Mouse (Mus musculus): ENCODE results near the gene Serpinf1. TPM values are rescaled to one million over a fixed set of nuclear protein-coding genes. Genes with fewer than 3 reads are reported as not detected.
A peak's percentile ranks its signal among the peaks of the same experiment; 100 is the strongest.

Serpinf1 gene
- polyA plus RNA-seq, 1 experiment from 2014 or later: 265 TPM

DNA sequence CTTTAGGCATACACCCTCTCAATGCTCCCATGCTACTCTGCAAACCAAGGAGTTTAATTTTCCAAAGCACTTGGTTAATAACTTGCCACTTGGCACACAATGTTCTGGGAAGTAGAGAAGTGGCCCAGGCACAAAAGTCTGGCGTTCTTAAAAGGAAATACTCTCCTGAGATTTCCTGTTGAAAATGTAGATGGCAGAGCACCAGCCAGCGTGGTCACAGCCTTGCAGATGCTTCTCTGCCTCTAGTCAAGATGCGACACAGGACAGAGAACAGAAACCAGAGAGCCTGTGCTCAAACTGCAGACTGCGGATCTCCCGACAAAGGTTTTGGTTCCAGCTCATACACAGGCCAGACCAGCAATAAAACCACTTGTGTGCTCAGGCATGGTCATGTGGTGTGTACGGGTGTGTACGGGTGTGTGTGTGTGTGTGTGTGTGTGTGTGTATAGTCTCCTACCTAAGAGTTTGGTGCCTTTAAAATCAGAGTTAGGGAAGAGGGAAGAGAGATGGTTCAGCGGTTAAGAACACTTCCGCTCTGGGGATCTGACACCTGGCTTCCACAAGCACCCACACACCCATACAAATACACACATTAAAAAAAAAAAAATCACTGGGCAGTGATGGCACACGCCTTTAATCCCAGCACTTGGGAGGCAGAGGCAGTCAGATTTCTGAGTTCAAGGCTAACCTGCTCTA is 32.7 kb upstream of the Serpinf1 start:
- H3K4me3 ChIP-seq (replicated peaks): peak overlapping the region; percentile 72
- peak overlapping the region; percentile 80; the same call in 1 of the 2 replicates for H3K9ac ChIP-seq
- H3K4me1 ChIP-seq (replicated peaks): peaks cover 96% of the 10 kb centered on the region
- H3K9me3 ChIP-seq (replicated peaks): no peaks in the 10 kb centered on the region
- peak overlapping the region; percentile 79 for H3K27ac ChIP-seq (replicated peaks)
- WGBS (ENCODE audit: insufficient replicate concordance): 70% methylated on average over 10 of the region's 10 CpGs
- peak overlapping the region; percentile 98 for H3K4me2 ChIP-seq
- no peaks in the 10 kb centered on the region for H3K27me3 ChIP-seq
- ATAC-seq (ENCODE audit: insufficient read depth): no peak
- H3K36me3 ChIP-seq (replicated peaks): peaks cover 21% of the 10 kb centered on the region

DNA sequence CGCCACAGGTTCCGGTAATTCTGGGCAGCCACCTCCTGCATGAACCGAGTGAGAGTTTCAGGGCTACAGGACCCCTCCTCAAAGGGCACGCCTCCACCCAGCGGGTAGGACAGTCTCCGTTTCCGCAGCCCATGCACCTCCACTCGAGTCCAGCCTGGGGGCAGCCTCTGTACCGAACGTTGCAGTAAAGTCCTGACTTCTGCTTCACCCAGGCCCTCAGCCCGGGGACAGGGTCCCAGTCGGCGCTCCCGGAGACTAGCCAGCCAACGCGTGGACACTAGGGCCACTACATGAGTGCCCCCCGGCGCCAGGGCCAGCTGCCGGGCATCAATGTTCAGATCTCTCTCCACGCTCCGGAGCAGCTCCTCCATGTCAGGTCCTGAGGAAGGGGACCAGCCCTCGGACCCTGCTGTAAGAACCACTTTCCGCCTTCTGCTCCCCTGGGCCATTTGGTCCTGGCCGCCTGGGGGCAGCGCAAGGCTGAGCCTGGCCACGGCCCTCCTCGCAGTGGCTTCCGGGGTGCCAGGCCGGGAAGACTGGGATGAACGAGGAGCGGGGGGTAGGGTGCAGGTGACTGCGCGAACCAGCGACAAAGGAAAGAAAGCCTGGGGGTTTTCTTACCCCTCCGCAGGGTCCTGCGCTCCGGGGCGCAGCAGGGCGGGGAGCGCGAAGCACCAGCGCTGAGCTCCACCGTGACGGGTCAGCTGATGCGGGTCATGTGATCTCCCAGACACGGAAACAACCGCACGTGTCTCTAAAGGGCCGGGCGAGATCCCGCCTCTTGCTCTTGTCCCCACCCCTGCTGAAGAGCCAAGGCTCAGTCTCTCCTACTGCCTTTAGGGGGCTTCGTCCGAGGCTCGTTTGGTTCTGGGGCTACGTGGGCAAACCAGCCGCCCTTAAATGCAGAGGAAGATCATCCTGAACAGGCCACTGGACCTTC is 31.8 kb upstream of the Serpinf1 start, which contains the start of gene Wdr81:
Gene Wdr81, minus strand, starts transcription at position 727 of the 940 bp plus-strand sequence.
- peak within 1 kb of the TSS; percentile 79 for H3K27ac ChIP-seq (replicated peaks)
- peak within 1 kb of the TSS; percentile 80 for H3K9ac ChIP-seq
- ATAC-seq (ENCODE audit: insufficient read depth): peak; percentile 64
- peak within 1 kb of the TSS; percentile 72 for H3K4me3 ChIP-seq (replicated peaks)
- H3K9me3 ChIP-seq (replicated peaks): no peaks in the 10 kb centered on the region
- H3K27me3 ChIP-seq: no peaks in the 10 kb centered on the region
- 2% methylated on average over 56 of the region's 56 CpGs for WGBS (ENCODE audit: insufficient replicate concordance)
- H3K4me2 ChIP-seq: peak within 1 kb of the TSS; percentile 98
- H3K4me1 ChIP-seq (replicated peaks): peaks cover 95% of the 10 kb centered on the region
- peaks cover 25% of the 10 kb centered on the region for H3K36me3 ChIP-seq (replicated peaks)

DNA sequence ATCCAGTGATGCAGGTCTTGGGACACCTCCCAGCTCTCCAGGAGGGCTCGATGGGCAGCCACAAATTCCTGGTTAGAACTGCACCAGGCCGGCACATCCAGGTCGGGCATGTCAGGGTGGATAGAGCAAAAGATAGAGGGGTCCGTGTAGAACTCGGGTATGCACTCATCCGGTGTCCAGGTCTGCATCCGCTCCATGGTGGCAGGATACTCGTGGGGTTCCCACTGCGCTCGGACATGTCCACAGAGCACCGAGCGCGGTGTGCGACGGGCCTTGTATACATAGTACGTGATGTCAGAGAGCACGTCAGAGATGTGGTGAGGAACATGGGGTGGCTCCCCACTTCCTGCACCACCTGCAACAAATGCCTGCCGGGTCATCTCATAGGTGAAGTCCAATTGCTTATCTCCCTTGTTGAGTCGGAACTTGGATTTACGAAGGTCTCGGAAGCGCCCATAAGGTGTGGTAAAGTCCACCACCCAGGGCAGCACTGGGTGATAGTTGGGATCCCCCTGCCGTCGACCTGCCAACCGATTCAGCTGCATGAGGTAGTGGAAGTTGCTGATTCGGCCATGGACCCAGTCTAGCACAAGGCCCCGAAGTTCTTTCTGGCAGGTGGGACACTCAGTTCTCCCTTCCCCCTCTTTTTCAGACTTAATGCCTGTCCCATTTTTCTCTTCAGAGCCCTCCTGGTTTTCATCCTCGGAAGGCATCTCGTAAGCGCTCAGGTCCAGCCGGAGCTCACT is 30.5 kb upstream of the Serpinf1 start:
- Histone ChIP-seq H3K4me3 (replicated peaks) (peak overlapping the region; percentile 72), H3K9ac (peak overlapping the region; percentile 80; the same call in 1 of the 2 replicates), H3K27me3 (no peaks in the 10 kb centered on the region), H3K4me1 (replicated peaks) (peaks cover 95% of the 10 kb centered on the region), H3K9me3 (replicated peaks) (no peaks in the 10 kb centered on the region), H3K4me2 (peak overlapping the region; percentile 98), H3K27ac (replicated peaks) (peak overlapping the region; percentile 98; the same call in 1 of the 2 replicates), H3K36me3 (replicated peaks) (peaks cover 37% of the 10 kb centered on the region)
- WGBS (ENCODE audit: insufficient replicate concordance): 89% methylated on average over 31 of the region's 31 CpGs
- no peak for ATAC-seq (ENCODE audit: insufficient read depth)

DNA sequence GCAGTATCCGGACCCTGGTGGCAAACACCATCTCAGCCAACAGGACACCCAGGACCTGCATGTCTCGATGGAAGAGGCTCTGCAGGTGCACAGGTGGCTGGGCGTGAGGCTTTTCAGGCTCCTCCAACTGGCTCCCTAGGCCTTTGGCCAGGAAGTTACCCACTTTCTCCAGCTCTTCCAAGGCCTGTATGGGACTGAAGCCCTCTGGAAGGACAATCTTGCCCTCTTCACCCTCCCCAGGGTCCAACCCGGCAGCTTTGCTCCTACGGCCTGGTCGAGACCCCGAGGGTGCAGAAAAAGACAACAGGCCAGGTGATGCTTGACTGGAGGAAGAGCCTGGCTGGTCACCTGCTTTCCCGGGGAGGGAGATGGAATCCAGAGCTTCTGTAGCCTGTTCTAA is 29.6 kb upstream of the Serpinf1 start:
- peaks cover 46% of the 10 kb centered on the region for H3K36me3 ChIP-seq (replicated peaks)
- 85% methylated on average over 8 of the region's 8 CpGs for WGBS (ENCODE audit: insufficient replicate concordance)
- peak overlapping the region; percentile 98 for H3K4me2 ChIP-seq
- peak overlapping the region; percentile 75 for H3K9ac ChIP-seq
- no peaks in the 10 kb centered on the region for H3K9me3 ChIP-seq (replicated peaks)
- no peak for ATAC-seq (ENCODE audit: insufficient read depth)
- peak overlapping the region; percentile 98 for H3K27ac ChIP-seq (replicated peaks)
- H3K4me3 ChIP-seq (replicated peaks): peak overlapping the region; percentile 58
- no peaks in the 10 kb centered on the region for H3K27me3 ChIP-seq
- peaks cover 96% of the 10 kb centered on the region for H3K4me1 ChIP-seq (replicated peaks)

DNA sequence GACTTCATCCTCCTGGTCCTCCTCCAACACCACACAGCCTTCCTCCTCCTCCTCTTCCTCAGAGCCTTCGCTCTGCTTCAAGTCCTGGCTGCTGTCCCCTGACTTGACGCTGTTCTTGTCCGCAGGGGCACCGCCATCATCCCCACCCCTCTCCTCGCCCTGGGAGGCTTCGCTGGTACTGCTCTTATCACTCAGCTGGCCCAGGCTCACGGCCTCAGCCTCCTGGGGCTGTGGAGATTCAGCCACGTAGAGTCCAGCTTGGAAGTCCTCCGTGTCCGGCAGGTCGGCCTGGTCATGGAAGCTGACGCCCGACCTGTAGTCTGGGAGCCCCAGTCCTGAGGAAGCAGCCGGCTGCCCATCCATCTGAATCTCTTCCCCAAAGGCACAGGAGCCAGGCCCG is 28.4 kb upstream of the Serpinf1 start:
- H3K4me2 ChIP-seq: peak overlapping the region; percentile 98
- peak overlapping the region; percentile 58 for H3K4me3 ChIP-seq (replicated peaks)
- H3K9ac ChIP-seq: peak overlapping the region; percentile 75
- H3K9me3 ChIP-seq (replicated peaks): no peaks in the 10 kb centered on the region
- peak overlapping the region; percentile 98 for H3K27ac ChIP-seq (replicated peaks)
- peaks cover 89% of the 10 kb centered on the region for H3K4me1 ChIP-seq (replicated peaks)
- 30% methylated on average over 15 of the region's 15 CpGs for WGBS (ENCODE audit: insufficient replicate concordance)
- H3K27me3 ChIP-seq: no peaks in the 10 kb centered on the region
- peak; percentile 60 for ATAC-seq (ENCODE audit: insufficient read depth)
- peaks cover 57% of the 10 kb centered on the region for H3K36me3 ChIP-seq (replicated peaks)

DNA sequence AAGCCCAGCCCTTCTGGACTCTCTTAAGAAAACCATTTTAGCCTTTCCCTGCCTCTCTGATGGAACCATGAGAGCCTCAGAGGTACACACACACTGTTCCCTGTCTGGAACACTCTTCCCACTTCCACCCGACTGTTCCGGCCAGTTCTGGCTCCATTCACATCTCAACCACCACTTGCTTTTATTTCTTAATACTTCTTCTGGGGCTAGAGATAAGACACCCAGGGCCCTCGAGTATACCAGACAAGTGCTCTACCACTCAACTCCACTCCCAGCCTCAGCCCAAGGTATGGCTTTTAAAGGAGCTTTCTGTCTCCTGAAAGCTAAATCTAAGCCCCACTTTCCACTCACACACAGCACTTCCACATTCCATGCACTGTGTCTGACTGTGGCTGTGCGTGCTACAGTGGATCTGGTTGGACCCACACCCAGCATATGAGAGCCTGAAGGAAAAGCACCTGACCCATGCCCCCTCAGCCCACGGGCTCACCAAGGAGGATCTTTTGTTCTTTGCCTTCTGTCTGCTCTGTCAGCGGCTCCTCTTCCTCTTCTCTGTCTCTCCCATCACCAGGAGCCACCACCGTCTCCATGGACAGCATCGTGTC is 27.9 kb upstream of the Serpinf1 start:
- 27% methylated on average over 8 of the region's 8 CpGs for WGBS (ENCODE audit: insufficient replicate concordance)
- H3K4me3 ChIP-seq (replicated peaks): peak overlapping the region; percentile 58
- peak overlapping the region; percentile 75 for H3K9ac ChIP-seq

DNA sequence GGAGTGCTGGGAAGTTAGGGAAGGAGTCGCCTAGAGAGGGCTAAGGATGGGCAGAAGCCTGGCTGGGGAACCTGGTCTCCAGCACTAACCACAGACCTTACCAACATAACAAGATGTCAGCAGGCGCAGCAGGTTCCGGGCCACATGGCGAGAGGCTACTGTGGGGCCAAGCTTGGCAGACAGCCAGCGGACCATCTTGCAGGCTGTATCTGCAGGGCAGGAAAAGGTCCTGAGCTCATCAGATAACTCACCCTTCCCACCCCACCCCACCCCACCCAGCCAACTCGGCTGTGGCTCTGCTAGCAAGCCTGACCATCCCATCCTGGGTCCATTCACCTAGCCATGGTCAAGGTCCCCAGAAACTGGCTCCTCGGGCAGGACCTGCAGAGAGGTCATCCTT is 27.2 kb upstream of the Serpinf1 start:
- Histone ChIP-seq H3K9ac (peak overlapping the region; percentile 75), H3K27me3 (no peaks in the 10 kb centered on the region), H3K36me3 (replicated peaks) (peaks cover 70% of the 10 kb centered on the region), H3K4me3 (replicated peaks) (peak overlapping the region; percentile 58), H3K9me3 (replicated peaks) (no peaks in the 10 kb centered on the region), H3K4me1 (replicated peaks) (peaks cover 79% of the 10 kb centered on the region), H3K4me2 (peak overlapping the region; percentile 98), H3K27ac (replicated peaks) (peak overlapping the region; percentile 98)
- ATAC-seq (ENCODE audit: insufficient read depth): peak; percentile 78
- 26% methylated on average over 7 of the region's 7 CpGs for WGBS (ENCODE audit: insufficient replicate concordance)

More for the DNA sequence above, 27.9 kb upstream of the Serpinf1 start:
- H3K4me1 ChIP-seq (replicated peaks): peaks cover 83% of the 10 kb centered on the region
- ATAC-seq (ENCODE audit: insufficient read depth): peak; percentile 78
- peak overlapping the region; percentile 98 for H3K4me2 ChIP-seq
- no peaks in the 10 kb centered on the region for H3K27me3 ChIP-seq
- no peaks in the 10 kb centered on the region for H3K9me3 ChIP-seq (replicated peaks)
- H3K36me3 ChIP-seq (replicated peaks): peaks cover 63% of the 10 kb centered on the region
- peak overlapping the region; percentile 98 for H3K27ac ChIP-seq (replicated peaks)

DNA sequence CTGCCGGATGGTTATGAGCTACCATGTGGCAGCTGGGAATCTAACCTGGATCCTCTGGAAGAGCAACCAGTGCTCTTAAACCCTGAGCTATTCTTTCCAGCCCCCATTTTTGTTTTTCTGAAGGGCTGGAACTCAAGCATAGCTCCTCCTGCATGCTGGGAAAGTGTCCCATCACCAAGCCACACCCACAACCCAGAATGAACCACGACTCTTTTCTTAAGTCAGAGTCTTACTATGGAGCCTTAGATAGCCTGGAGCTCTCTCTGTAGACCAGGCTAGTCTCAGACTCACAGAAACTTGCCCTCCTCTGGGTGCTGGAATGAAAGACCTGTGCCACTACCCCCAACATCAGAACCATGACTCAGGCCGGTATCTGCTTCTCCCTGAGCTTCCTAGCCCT is 26.1 kb upstream of the Serpinf1 start:
- peak overlapping the region; percentile 75 for H3K9ac ChIP-seq
- no peak for ATAC-seq (ENCODE audit: insufficient read depth)
- peak overlapping the region; percentile 98 for H3K4me2 ChIP-seq
- 39% methylated on average over 3 of the region's 3 CpGs for WGBS (ENCODE audit: insufficient replicate concordance)
- no peaks in the 10 kb centered on the region for H3K9me3 ChIP-seq (replicated peaks)
- H3K36me3 ChIP-seq (replicated peaks): peaks cover 81% of the 10 kb centered on the region
- peak overlapping the region; percentile 58 for H3K4me3 ChIP-seq (replicated peaks)
- peaks cover 78% of the 10 kb centered on the region for H3K4me1 ChIP-seq (replicated peaks)
- H3K27ac ChIP-seq (replicated peaks): peak overlapping the region; percentile 98
- no peaks in the 10 kb centered on the region for H3K27me3 ChIP-seq

DNA sequence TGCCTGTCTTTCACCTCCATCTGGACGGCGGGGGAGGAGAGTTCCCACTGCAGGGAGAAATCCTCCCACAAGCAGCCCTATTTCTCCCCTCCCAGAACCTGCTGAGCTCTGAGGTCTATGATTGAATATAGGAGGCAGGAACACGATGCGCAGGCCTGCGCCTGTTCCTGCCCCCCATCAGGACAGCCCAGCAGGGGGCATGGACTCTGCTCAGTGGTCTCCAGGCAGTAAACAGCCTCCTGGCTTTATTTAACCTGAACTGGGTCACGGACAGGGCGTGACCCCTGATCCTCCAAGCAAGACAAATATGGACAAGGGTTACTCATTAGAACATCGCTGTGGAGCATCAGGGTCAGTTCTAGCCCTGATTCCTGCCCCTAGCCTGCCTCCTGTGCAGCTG is 21.2 kb upstream of the Serpinf1 start:
- no peak overlapping the region for H3K4me3 ChIP-seq (replicated peaks)
- ATAC-seq (ENCODE audit: insufficient read depth): peak; percentile 73
- WGBS (ENCODE audit: insufficient replicate concordance): 85% methylated on average over 8 of the region's 8 CpGs
- peaks cover 46% of the 10 kb centered on the region for H3K4me1 ChIP-seq (replicated peaks)
- no peaks in the 10 kb centered on the region for H3K9me3 ChIP-seq (replicated peaks)
- H3K4me2 ChIP-seq: no peak overlapping the region
- H3K27me3 ChIP-seq: no peaks in the 10 kb centered on the region
- H3K9ac ChIP-seq: no peak overlapping the region; the same call in 1 of the 2 replicates
- H3K27ac ChIP-seq (replicated peaks): peak overlapping the region; percentile 78
- peaks cover 88% of the 10 kb centered on the region for H3K36me3 ChIP-seq (replicated peaks)

DNA sequence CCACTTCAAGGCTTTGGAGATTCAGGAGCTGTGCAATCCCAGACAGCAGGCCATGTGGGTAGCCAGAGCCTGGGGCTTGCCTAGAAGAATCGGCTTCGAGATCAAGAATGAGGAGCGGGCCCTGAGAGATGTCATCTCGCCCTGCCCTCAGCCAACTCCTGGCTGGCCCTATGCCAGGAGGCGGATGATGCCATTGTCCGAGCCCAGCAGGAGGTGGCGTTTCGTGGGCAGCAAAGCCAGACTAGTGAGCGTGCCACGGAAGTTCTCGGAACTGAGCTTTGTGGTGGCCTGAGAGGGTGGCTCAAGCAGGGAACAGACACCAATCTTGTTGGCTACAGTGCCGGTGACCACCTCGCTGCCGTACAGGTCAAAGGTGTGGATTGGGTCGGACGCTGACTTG is 19.1 kb upstream of the Serpinf1 start:
- Histone ChIP-seq H3K9me3 (replicated peaks) (no peaks in the 10 kb centered on the region), H3K9ac (no peak overlapping the region), H3K4me2 (no peak overlapping the region), H3K4me1 (replicated peaks) (peaks cover 29% of the 10 kb centered on the region), H3K27me3 (no peaks in the 10 kb centered on the region), H3K4me3 (replicated peaks) (no peak overlapping the region), H3K36me3 (replicated peaks) (peaks cover 68% of the 10 kb centered on the region), H3K27ac (replicated peaks) (no peak overlapping the region; the same call in 1 of the 2 replicates)
- 89% methylated on average over 16 of the region's 16 CpGs for WGBS (ENCODE audit: insufficient replicate concordance)
- ATAC-seq (ENCODE audit: insufficient read depth): no peak
